Comparison of ENCODE assay signal across 9 mouse cellular contexts in the genomic region with DNA sequence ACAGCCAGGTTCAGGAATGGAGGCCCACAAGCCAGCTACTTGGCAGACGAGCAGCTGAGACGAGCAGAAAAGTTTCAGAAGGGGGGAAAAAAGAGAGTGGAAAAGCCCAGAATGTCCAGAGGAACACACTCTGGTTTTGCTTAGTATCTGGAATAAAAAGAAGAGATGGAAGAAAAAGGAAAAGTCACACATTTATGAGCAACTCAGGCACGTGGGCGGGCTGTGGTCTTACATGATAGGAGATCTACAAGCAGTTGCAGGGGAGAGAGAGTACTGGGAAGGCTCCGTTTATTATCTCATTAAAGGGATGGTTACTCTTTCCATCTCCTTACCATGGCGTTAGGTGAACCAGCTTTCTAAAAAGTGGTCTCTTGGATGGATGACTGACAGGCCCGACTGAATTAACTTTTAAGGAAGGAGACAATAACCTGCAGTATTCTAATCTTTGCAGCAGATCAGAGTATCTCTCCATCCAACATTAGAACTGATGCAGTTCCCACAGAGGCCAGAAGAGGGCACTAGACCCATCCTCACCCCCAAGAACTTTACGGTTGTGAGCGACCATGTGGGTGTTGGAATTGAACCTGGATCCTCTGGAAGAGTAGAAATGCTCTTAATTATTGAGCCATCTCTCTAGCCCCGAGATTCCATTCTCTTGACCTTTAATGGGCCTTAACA. TPM values are rescaled to one million over a fixed set of nuclear protein-coding genes. Genes with fewer than 3 reads are reported as not detected.
DNase-seq lines count a peak whose midpoint lies in the region; ATAC-seq and TF ChIP-seq lines count a peak whose summit lies in the region.
"Had no signal": no experiment of that assay in that cellular context is flagged by ENCODE, and none has a peak within 500 bp of the region (broad histone marks: within the 10 kb centered on the region; RNA-seq: fewer than 3 reads in every experiment).

No protein-coding gene starts in this region.

- TF ChIP-seq EP300 in MEL (IDR thresholded peaks at IDR 0.05; ENCODE audit: low read depth in 1 of 2, low read length in 2 of 2) = peak; percentile 4 to 14; a peak in 1 of 4 replicates

- no peak overlapping the region for H3K9ac ChIP-seq in MEL (ENCODE audit: control insufficient read depth, low read depth, low read length, poor library complexity, severe bottlenecking)
- H3K9ac ChIP-seq in liver, embryonic 13.5 days = no peak overlapping the region

- 34% methylated on average over 10 of the region's 10 CpGs for WGBS in liver, embryonic 13.5 days (ENCODE audit: insufficient replicate concordance)

- TF ChIP-seq CTCF in MEL (IDR thresholded peaks at IDR 0.05 in 2 of 3, conservative IDR thresholded peaks at IDR 0.05 in 1 of 3; ENCODE audit: control insufficient read depth in 1 of 3, insufficient read depth in 1 of 3, low read depth in 2 of 3, low read length in 3 of 3, poor library complexity in 1 of 3, severe bottlenecking in 1 of 3) = peak; percentile 86 to 98 (median 94)

- peaks cover 0 to 5% of the 10 kb centered on the region in 2 experiments; a peak in 1 of 4 replicates for H3K4me1 ChIP-seq in MEL (ENCODE audit: control insufficient read depth in 1 of 2, insufficient read depth in 2 of 2, low read length in 2 of 2)
- H3K4me1 ChIP-seq in liver, embryonic 13.5 days (replicated peaks) = no peaks in the 10 kb centered on the region

- no peak overlapping the region for H3K4me2 ChIP-seq in liver, embryonic 13.5 days

- peaks cover 0 to 5% of the 10 kb centered on the region in 2 experiments; a peak in 1 of 4 replicates for H3K36me3 ChIP-seq in MEL (ENCODE audit: control insufficient read depth in 1 of 2, insufficient read depth in 2 of 2, low read length in 2 of 2)
- H3K36me3 ChIP-seq in liver, embryonic 13.5 days = no peaks in the 10 kb centered on the region

- H3K9me3 ChIP-seq in MEL (replicated peaks; ENCODE audit: insufficient read depth, low read length) = no peaks in the 10 kb centered on the region
- no peaks in the 10 kb centered on the region for H3K9me3 ChIP-seq in liver, embryonic 13.5 days (replicated peaks)

- peak; percentile 79 for ATAC-seq in common myeloid progenitor, adult 5-6 weeks (replicated peaks; ENCODE audit: low read depth, poor library complexity, severe bottlenecking)
- no peak for ATAC-seq in liver, embryonic 13.5 days (ENCODE audit: low read depth)

- TF ChIP-seq POLR2A in MEL (IDR thresholded peaks at IDR 0.05; ENCODE audit: control insufficient read depth in 1 of 2, insufficient read depth in 1 of 2, low read depth in 1 of 2, low read length in 2 of 2, poor library complexity in 1 of 2) = no peak

- peak; percentile 83 for TF ChIP-seq RAD21 in MEL (IDR thresholded peaks at IDR 0.05; ENCODE audit: low read depth, low read length)

- H3K79me2 ChIP-seq in MEL (ENCODE audit: control insufficient read depth, insufficient read depth, low read length, poor library complexity) = no peaks in the 10 kb centered on the region

- H3K27ac ChIP-seq in MEL (ENCODE audit: control insufficient read depth, low read depth, low read length) = peak overlapping the region; percentile 7; the same call in 1 of the 2 replicates
- H3K27ac ChIP-seq in liver, embryonic 13.5 days = no peak overlapping the region

- peak overlapping the region; percentile 1 to 9; a peak in 1 of 4 replicates for H3K4me3 ChIP-seq in MEL (ENCODE audit: control insufficient read depth in 1 of 2, insufficient read depth in 1 of 2, low read depth in 2 of 2, low read length in 2 of 2)
- no peak overlapping the region for H3K4me3 ChIP-seq in liver, embryonic 13.5 days (replicated peaks)
- H3K4me3 ChIP-seq: myocyte had no signal

- DNase-seq in cerebellum, adult 18-20 months = peak; percentile 47 to 50
- no peak for DNase-seq in cerebellum, adult 11 months
- peak; percentile 62 for DNase-seq in layer of hippocampus, adult 11-12 months (ENCODE audit: low spot score)
- no peak for DNase-seq in layer of hippocampus, postnatal 36 days
- peak; percentile 83 for DNase-seq in MEL (ENCODE audit: low read depth, low spot score)
- DNase-seq in liver, embryonic 13.5 days = peak; percentile 25
- peak; percentile 37 for DNase-seq in spleen, adult 12 weeks (ENCODE audit: low spot score)

- no peaks in the 10 kb centered on the region for H3K27me3 ChIP-seq in MEL (ENCODE audit: control insufficient read depth in 1 of 2, insufficient read depth in 2 of 2, low read length in 2 of 2)
- H3K27me3 ChIP-seq in liver, embryonic 13.5 days = no peaks in the 10 kb centered on the region

TF ChIP-seq in MEL, 35 proteins besides CTCF, POLR2A, EP300 and RAD21:
- TF ChIP-seq ELF1 (IDR thresholded peaks at IDR 0.05; ENCODE audit: low read depth, low read length) (no peak), BHLHE40 (IDR thresholded peaks at IDR 0.05; ENCODE audit: borderline replicate concordance, low read depth, low read length) (0 out of 2 replicates have a peak, but pooled peaks have one; percentile 30), KAT2A (conservative IDR thresholded peaks at IDR 0.05; ENCODE audit: low read depth, low read length) (no peak; the same call in 1 of the 2 replicates), SMC3 (IDR thresholded peaks at IDR 0.05; ENCODE audit: low read depth, low read length) (peak; percentile 90), MXI1 (IDR thresholded peaks at IDR 0.05; ENCODE audit: low read depth, low read length) (peak; percentile 67; the same call in 1 of the 2 replicates), GATA1 (IDR thresholded peaks at IDR 0.05; ENCODE audit: low read depth, low read length) (peak; percentile 94), POLR2AphosphoS5 (IDR thresholded peaks at IDR 0.05; ENCODE audit: borderline replicate concordance, low read depth, low read length) (no peak), NELFE (IDR thresholded peaks at IDR 0.05; ENCODE audit: low read depth, low read length) (no peak), USF1 (IDR thresholded peaks at IDR 0.05; ENCODE audit: low read depth, low read length) (no peak), SIN3A (IDR thresholded peaks at IDR 0.05; ENCODE audit: low read length) (peak; percentile 40; the same call in 1 of the 2 replicates), E2F4 (IDR thresholded peaks at IDR 0.05; ENCODE audit: borderline replicate concordance, low read depth, low read length) (no peak), MAX (IDR thresholded peaks at IDR 0.05; ENCODE audit: low read length) (peak; percentile 36; the same call in 1 of the 2 replicates), MYC (IDR thresholded peaks at IDR 0.05; ENCODE audit: low read depth, low read length) (peak; percentile 88), RCOR1 (IDR thresholded peaks at IDR 0.05; ENCODE audit: low read depth, low read length) (0 out of 2 replicates have a peak, but pooled peaks have one; percentile 39), ZC3H11A (IDR thresholded peaks at IDR 0.05; ENCODE audit: low read depth, low read length) (peak; percentile 89), POLR2AphosphoS2 (IDR thresholded peaks at IDR 0.05; ENCODE audit: low read length) (no peak), CHD2 (IDR thresholded peaks at IDR 0.05; ENCODE audit: low read length) (no peak), UBTF (IDR thresholded peaks at IDR 0.05; ENCODE audit: borderline replicate concordance, insufficient read depth, low read depth, low read length) (no peak), ZNF384 (IDR thresholded peaks at IDR 0.05; ENCODE audit: low read depth, low read length) (0 out of 2 replicates have a peak, but pooled peaks have one; percentile 42), ETS1 (IDR thresholded peaks at IDR 0.05; ENCODE audit: low read depth, low read length) (peak; percentile 15; the same call in 1 of the 2 replicates), USF2 (IDR thresholded peaks at IDR 0.05; ENCODE audit: borderline replicate concordance in 1 of 2, insufficient read depth in 1 of 2, low read depth in 1 of 2, low read length in 2 of 2) (no peak)

RNA-seq across cellular contexts. Expression of a gene that starts 25.7 kb away (rescaled TPM):
- 100 to 1,000 TPM; 347 to 362 TPM for total RNA-seq in layer of hippocampus, postnatal 36 days (2021)
- total RNA-seq in MEL (2012; rRNA removed) = 51.3 and 54.4 TPM in 2 replicates
- polyA plus RNA-seq in MEL (2012; ENCODE audit: insufficient read depth in 1 of 2, insufficient read length in 2 of 2, low read depth in 1 of 2, low replicate concordance in 2 of 2, missing spikeins in 1 of 2) = 100 to 1,000 TPM; 108 to 199 TPM
- 77.5 and 91.0 TPM in 2 replicates for total RNA-seq in common myeloid progenitor, adult 5-6 weeks (2017)
- polyA plus RNA-seq in liver, embryonic 13.5 days (2015; fragmentation: Nextera tagmentation; extraction: Ambion mirVana) = 42.1 and 43.6 TPM in 2 replicates

Comparison
In these comparisons a context has a peak if more than half of its experiments do, and no peak if none do; other contexts are left out.
1. DNase-seq: peak in cerebellum, adult 18-20 months (2 of 2), layer of hippocampus, adult 11-12 months (single experiment), MEL (single experiment), liver, embryonic 13.5 days (single experiment) and spleen, adult 12 weeks (single experiment); none in cerebellum, adult 11 months (single experiment) and layer of hippocampus, postnatal 36 days (0 of 2).